Mouse (Mus musculus): ENCODE measurements around the gene Rap1gap.

The Rap1gap gene

DNA sequence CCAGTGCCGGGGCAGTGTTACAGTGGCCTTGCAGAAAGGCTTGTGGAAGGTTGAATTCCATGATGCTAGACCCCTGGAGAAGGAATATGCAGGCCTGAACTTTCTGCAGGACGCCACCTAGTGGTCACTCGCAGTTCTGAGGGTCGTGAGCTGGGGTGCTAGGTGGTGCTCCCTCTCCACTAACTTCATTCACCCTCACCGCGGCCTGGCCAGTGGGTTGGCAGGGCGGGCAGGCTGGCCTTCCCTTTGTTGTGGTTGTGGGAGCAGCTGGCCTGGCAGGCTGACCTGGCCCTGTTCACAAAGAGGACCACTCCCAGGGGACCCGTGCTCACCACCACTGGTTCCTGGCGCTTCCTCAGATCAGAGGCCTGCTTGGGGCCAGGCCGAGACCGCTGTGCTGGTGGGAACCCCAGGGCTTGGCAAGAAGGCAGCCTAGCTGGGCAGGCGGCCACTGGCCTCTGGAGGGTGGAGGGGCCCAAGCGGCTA lies 80.0 kb downstream of the Rap1gap start:
- WGBS = 48% methylated on average over 13 of the region's 13 CpGs

DNA sequence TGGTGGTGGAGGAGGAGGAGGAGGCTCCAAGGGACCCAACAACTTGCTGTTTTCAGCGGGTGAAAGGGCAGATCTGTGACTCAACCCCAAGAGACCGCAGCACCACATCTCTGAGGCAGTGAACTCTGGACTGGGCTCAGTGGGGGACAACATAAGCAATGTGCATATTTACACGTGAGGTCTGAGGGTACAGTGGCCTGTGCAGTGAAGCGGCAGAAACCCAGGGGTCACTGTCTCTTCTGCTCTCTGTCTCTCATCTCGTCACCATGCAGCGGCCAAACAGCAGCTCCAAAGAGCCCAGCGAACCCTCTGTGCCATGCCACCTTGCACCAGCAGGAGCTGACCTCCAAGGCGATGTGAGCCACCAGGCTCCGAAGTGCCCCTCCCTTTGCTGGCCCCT lies 82.6 kb downstream of the Rap1gap start:
- 91% methylated on average over 9 of the region's 9 CpGs for WGBS

DNA sequence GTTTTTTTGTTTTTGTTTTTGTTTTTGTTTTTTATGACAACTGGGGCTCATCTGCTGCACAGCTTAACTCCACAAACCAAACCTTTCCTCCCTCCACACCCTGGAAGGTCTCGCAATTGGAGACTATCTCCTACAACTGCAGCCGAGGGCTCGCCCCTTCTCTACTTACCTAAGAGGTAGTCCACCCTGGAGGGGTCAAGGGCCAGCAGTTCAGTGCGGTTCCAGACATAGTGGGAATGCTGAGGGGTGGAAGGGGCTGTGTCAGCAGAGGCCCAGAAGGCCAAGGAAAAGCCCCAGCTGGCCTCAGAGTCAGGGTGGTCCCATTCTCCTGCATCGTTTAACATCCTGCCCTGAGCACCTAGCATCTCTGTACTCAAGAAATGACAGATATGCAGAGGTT lies 83.1 kb downstream of the Rap1gap start:
- 94% methylated on average over 5 of the region's 5 CpGs for WGBS

DNA sequence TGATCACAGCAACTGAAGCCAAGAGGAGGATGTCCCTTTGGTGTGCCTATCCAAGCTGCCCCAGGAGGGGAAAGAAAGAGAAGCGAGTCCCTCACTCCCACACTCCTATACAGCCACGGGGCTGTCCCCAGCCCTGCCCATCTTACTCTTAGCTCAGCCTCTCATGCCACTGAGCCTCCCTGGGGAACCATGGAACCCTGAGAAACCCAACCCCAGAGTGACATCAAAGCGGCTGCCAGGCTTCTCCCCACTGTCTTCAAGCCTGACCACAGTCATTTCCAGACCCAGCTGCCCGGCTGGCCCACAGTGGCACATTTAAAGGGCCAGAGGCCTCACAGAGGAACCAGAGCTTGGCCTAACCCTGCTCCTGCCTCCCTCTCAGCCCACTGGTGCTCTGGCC lies 84.2 kb downstream of the Rap1gap start:
- 83% methylated on average over 4 of the region's 4 CpGs for WGBS

DNA sequence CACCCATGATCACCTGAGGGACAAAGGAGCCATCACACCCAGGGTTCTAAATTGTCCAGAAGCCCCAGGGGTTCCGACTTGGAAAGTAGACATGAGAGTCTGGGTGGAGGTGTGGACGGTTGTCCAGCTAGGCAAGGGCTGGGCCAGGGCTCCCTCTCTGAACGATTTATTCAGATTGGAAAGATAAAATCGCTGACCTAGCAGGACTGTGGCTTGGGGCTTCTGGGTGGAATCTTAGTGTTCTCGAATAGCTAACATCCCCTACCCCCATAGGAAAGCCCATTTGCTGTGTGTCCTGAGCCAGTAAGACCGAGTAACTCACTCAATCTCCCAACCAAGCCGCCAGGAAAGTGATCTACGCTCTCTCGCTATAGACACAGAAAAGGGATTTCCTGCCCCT lies 85.2 kb downstream of the Rap1gap start:
- WGBS = 82% methylated on average over 9 of the region's 9 CpGs

DNA sequence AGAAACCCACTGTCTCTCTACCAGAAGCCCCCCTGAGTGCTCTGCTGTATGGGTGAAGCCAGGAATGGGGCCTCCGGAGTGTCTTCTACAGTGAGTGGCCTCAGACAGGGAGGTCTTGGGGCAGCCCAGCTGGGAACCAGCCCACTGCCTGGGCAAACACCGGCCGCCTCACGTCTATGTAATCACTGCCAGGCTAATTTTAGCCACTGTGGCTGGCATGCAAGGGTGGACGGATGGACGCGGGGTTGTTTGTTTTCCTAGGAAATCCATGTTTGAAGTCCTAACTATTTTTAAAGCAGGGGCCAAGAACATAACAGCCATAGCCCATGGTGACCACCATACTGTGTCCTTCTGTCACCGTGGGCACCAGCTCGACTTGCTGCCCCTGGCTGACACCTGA lies 85.6 kb downstream of the Rap1gap start:
- WGBS = 49% methylated on average over 9 of the region's 9 CpGs

DNA sequence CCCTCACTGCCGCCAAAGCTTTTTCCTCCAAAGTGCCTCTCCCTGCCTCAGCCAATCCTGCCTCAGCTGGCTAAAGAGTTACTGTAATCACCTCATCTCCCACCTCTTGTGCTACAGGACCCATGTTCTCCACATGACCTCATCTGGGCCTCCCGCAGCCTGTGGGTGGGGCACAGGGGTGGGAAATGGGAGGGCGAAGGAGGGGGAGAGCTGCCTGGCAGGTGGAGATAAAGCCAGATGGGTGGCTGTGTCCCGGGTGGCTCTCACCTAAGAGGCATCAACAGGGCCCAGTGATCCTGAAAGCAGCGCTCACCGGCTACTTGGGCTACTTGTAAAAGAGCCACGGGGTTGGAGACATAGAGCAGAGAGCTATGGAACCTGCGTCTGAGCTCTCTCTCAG lies 86.8 kb downstream of the Rap1gap start:
- 87% methylated on average over 8 of the region's 8 CpGs for WGBS

DNA sequence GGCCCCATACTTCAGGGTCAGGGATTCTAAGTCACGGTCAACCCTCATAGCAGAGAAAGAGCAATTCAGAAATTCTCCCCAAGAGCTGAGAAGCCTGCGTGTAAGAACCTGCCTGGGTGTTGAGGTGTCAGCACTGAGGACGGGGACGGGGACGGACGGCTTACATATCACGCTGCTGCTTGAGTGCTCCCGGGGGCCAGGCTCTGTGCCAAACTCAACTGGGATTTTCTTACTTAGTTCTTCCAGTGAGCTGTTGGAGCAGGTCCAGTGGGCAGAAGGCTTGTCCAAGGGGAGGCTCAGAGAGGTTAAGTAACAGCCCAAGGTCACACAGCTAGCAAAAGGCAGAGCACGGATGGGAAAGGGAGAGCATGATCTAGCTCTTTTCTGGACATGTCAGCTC lies 87.2 kb downstream of the Rap1gap start:
- 74% methylated on average over 9 of the region's 9 CpGs for WGBS

DNA sequence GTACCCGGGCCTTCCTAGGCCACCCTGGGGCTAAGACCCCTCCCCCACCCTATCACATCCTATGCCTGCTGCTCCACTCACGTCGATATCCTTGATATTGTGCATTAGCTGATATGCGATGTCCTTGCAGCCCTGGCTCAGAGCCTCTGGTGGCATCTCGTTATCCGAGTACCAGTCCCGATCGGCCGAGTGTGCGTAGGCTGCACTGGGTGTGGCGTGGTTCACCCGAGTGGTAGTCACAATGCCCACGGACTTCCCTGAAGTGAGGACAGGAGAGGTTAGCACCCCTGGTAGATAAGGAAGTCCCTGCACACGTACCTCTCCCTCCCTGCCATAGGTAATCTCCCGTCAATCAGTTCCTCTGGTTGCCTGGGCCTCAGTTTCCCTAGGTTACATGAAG lies 87.9 kb downstream of the Rap1gap start:
- 84% methylated on average over 15 of the region's 15 CpGs for WGBS

DNA sequence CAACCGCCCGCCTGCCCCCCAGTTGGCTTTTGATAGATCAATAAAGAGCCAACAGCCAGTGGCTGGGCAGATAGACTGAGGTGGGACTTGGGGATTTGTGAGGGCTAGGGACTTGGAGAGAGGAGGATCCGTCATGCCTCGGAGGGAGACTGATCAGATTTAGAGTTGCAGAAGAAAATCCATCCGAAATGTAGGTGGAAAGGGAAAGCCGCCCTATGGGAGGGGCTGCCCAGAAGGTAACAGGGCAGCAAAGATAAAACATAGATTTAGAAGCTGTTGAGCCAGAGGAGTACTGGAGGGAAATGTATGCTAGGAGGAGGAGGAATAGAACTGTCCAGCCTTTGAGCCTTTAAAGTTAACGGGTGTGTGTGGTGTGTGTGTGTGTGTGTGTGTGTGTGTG lies 88.7 kb downstream of the Rap1gap start:
- WGBS = 85% methylated on average over 7 of the region's 7 CpGs

DNA sequence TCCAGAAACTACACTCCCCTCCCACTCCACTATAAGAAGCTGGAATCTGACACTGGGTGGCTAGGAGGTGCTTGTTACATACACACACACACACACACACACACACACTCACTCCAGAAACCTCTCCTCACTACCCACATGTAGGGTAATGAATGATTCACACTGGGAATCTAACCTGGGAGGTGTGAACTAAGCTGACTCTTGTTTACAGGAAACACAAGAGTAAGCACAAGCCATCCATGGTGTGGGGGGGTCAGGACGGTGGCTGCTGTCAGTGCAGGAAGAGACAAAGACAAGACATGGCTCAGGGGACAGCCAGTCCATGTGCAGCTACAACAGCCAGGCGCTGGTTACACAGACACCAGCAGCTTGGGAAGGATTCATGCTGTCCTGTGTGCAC lies 89.9 kb downstream of the Rap1gap start:
- 75% methylated on average over 2 of the region's 2 CpGs for WGBS

DNA sequence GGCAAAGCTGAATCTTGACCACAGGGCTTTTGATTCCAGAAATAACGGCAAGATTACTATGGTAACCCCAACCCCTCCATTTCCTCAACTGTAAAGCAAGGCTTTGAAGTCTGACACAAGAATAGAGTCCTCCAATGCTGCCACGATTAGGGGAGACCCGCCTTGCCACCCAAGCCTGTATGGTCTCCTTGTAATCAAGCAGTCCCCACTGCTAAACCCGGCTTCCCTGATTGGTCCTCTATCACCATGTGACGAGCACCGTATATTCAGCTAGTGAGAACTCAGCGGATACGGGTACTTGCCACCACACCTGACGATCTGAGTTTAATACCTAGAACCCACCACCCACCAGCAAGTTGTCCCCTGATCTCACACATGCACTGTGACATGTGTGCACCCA lies 98.4 kb downstream of the Rap1gap start:
- 62% methylated on average over 9 of the region's 9 CpGs for WGBS

DNA sequence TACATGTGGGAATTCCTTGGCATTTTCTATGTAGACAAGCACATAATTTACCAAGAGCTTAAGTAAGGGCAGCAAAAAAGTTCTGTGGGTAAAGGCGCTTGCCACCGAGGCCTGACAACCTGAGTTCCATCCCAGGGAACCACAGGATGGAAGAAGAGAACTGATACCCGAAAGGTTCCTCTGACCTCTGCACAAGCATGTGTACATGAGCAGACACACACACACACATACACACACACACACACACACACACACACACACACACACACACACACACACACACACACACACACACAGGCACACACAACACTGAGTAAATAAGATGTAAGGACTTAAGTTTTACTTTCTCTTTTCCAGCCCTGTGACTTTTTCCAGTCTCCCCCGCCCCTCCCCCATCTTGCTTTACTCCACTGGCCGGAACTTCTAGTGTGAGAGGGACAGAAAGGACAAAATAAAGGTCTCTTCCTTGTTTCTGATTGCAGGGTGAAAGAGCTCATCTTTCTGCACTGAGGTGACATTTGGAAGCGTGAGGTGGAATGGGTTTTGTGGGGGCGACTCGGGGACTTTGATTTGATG lies 99.5 kb downstream of the Rap1gap start:
- WGBS = 78% methylated on average over 8 of the region's 8 CpGs

DNA sequence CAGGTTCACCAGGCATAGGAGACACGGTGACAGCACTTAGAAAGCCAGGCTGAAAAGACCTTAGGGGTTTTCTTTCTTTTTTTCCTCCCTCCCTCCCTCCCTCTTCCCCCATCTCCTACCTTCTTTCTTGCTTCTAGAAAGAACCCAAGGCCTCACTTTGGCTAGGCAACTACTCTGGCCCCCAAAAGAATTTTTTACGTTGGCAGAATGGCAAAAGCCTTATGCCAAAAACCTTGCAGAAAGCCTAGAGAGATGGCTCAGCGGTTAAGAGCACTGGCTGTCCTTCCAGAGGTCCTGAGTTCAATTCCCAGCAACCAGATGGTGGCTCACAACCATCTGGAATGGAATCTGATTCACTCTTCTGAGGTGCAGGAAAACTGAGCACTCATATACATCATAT lies 100.1 kb downstream of the Rap1gap start:
- WGBS = 74% methylated on average over 3 of the region's 3 CpGs

DNA sequence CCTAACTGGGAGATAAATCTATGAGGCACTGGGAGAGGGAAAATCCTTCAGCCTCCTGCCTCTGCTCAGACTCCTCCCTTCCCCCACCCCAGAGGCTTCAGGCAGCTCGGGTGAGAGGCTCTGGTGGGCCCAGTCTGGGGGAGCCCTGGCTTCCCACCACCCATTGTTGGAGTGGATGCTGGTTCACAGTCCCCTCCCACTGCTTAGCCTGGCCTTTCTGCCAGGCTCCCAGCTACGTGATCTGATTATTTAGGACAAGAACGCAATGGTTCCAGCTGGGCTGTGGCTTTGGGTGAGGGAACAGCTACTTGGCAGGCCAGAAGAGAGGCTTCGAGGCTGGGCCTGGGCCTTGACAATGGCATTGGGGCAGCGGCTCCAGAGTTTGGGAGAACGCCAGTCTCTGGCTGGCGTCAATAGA lies 101.0 kb downstream of the Rap1gap start:
- WGBS = 61% methylated on average over 7 of the region's 7 CpGs

DNA sequence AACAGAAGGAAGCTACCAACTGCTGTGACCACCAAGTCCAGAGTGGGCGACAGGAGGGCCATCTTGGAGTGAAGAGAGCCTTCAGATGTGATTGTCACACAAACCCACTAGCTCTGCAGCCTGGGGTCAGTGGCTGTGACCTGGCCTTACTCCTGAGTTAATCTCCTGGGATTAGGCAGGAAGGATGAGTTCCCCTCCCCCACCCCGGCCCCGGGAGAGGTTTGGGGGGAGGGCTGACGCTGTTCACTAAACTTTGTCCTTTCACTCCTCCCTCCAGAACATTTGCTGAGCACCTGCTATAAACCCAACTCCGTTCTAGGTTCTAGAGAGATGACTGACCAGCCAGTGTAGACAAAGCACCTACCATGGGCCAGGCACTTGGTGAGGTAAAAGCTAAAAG lies 101.8 kb downstream of the Rap1gap start:
- 54% methylated on average over 5 of the region's 5 CpGs for WGBS

DNA sequence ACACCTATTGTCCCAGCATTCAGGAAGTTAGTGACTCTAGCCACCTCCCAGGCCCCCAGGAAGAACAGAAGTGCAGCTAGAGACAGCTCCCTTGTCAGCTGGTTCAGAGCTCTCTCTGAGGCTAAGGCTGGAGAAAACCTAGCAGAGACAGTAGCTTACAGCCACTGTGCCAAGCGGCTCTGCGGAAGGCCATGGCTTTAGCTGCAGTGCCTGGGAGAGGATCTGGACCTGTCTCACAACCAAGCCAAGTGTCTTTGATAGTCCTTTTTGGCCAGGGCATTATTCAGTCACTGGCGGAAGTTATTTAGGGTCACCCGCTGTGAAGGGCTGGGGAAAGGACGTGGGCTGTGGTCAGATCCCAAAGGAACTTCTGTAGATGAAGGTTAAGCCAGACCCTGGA lies 103.9 kb downstream of the Rap1gap start:
- WGBS = 76% methylated on average over 5 of the region's 5 CpGs

DNA sequence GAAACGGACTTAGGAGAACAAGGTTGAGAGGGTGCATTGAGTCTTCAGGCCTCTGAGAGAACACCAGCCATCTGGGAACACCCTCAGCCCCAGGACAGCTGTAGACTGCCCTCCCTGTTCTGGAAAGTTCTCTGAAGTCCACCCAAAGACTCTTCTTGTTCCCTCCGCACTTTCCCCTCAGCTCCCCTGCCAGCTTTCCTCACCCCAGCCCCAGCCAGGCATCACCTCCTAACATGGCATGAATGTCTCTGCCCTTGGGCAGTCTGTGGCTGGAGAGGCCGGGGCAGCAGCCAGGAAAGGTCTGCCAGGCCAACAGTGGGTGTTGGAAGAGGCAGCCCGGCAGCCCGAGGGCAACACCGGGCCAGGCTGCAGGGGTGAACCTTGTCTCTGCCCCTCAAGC lies 104.3 kb downstream of the Rap1gap start:
- WGBS = 70% methylated on average over 6 of the region's 6 CpGs

DNA sequence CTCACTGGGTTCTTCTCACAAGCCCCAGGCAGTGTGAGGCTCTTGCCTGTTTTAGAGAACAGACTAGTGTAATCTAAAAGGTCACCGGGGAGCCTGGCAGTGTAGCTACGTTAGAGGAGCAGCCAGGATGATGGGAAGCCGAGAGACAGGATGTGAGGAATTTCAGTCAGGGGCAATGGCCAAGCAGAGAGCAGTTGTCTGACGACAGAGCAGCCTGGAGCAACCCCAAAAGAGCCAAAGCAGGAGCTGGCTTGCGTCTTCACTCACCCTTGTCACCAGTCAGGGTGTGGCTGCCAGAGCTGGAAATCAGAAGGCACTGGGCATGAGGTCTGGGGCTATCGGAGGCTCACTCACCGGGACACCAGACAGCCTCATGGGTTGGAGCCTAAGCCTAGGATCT lies 105.1 kb downstream of the Rap1gap start:
- WGBS = 71% methylated on average over 7 of the region's 7 CpGs

DNA sequence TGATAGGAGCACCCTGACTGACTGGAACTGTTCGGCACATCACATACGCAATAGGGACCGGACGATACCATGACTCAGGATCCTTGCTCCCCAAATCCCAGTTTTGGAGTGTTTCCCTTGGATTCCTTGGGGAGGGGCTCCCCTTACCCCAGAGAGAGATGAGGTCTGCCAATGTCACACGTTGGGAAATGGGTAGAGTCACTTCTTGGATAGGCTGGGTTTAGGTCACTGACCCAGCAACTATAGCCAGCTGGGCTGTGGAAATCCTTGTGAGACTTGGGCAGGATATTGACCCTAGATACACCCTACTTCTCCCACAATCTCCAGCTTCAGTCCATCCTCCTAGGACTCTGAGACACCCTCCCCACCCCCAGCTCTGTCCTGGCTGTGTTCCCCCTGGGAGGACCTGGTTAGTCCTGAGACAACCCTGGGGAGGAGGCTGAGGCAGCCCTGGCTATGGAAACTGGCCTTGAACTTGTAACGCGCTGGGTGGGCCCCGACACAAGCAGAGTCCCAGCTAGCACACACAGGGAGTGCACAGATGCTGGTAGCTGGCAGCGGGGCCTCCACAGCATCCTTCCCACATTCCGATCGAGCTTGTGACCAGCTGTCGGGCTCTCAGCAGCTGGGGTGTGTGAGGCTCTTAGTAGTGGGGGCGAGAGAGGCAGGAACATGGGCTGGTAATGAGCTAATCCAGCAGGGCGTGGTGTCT lies 106.5 kb downstream of the Rap1gap start:
- WGBS = 77% methylated on average over 14 of the region's 14 CpGs

DNA sequence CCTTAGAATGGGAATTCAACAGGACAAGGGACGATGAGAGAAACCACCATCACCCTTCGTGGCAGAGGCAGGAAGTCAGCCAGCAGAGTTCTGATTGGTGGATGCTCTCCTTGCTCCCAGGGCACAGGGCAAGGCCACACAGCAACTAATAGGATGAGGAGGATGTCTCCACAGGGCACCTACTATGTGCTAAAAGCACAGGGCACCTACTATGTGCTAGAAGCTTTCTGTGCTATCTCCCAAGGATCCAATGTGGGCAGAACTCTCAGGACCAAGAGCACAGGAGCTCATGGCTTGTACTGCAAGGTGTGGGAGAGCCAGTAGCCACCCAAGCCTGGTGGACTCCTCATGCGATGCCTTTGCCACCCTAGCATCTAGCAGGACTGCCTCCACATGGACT lies 107.2 kb downstream of the Rap1gap start:
- 85% methylated on average over 3 of the region's 3 CpGs for WGBS

DNA sequence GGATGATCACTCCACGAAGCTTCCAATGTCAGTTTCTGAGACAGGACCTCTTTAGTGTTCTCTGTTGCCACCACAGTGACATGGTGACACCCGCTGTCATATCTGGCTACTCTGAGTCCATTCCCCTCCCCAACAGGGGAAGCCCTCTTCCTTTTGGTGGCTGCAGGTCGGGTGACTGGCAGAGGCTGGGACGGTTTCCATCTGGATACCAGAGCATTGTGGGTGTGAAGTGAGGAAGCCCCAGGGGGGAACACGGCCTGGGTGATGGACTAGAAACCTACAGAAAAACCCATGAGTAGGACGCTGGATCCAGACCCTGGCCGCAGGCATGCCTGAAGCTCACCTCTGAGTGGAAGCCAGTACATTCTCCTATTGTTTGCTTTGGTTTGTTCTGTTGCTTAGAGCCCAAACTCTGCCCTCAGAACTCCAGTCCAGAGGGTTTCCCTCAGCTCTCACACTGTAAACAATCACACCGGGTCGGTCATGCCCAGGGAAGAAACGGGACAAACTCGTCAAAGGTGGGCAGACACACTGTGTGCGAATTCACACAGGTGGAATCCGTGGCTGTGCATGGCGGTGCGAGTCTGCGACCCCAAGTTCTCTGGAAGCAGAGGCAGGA lies 108.0 kb downstream of the Rap1gap start:
- WGBS = 82% methylated on average over 16 of the region's 16 CpGs

DNA sequence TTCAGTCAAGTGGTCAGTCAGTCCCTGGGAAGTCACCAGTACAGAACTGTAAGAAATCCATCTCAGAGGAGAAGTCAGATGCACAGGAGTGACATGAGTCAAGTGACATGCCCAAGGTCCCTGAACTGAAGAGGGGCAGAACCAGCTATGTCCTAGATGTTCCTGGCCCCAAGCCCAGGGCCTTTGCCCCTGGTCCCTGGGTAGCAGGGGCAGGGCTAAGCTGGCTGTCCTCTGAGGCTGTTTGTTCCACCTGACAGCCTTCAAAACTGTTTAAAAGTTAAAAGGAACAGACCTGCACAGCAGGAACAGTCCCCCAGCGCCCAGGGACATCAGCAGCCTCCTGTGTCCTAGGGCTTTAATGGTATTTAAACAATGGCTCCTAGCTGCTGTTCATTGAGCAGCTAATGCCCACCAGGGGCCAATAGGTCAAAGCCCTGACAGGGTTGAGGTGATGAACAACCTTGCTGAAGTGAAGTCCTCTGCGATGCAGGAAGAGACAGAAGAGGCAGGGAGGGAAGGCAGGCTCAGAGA lies 108.9 kb downstream of the Rap1gap start:
- WGBS = 87% methylated on average over 2 of the region's 2 CpGs
